Mouse (Mus musculus) fibroblast of lung, adult 2 months (primary cell): ENCODE data around the gene Tmem28.

Source experiments
- DNase-seq: peaks from one replicate; pipeline ENCODE4 v3.0.0-alpha.2; 2011; ENCODE audit warnings: low read depth

Gene Tmem28

GRCm38 (mm10) chrX:99820790-99821395, at the start of gene Tmem28:
Gene Tmem28, plus strand, starts transcription at chrX:99821021.
- DNase-seq = no peak

GRCm38 (mm10) chrX:99780308-99780707, 40.5 kb upstream of the Tmem28 start:
- DNase-seq = no peak

- no peak for DNase-seq
Measured at GRCm38 (mm10) chrX:99808375-99808774, 12.4 kb upstream of the Tmem28 start.

- no peak for DNase-seq
Measured at GRCm38 (mm10) chrX:99819395-99819935, 1.4 kb upstream of the Tmem28 start.

- DNase-seq = no peak
Measured at GRCm38 (mm10) chrX:99819936-99820789, 658 bp upstream of the Tmem28 start.

GRCm38 (mm10) chrX:99842090-99842489, 21.3 kb downstream of the Tmem28 start:
- DNase-seq = no peak

- DNase-seq = peak; percentile 6
Measured at GRCm38 (mm10) chrX:99853261-99853741, 32.5 kb downstream of the Tmem28 start.

- DNase-seq = no peak
Measured at GRCm38 (mm10) chrX:99853834-99854233, 33.0 kb downstream of the Tmem28 start.

GRCm38 (mm10) chrX:99872228-99872627, 51.4 kb downstream of the Tmem28 start:
- DNase-seq = peak; percentile 6

GRCm38 (mm10) chrX:99872632-99873201, 51.9 kb downstream of the Tmem28 start:
- DNase-seq = no peak

- no peak for DNase-seq
Measured at GRCm38 (mm10) chrX:99873259-99873919, 52.6 kb downstream of the Tmem28 start.

- no peak for DNase-seq
Measured at GRCm38 (mm10) chrX:99873920-99874296, 53.1 kb downstream of the Tmem28 start.

GRCm38 (mm10) chrX:99876781-99877180, 56.0 kb downstream of the Tmem28 start:
- DNase-seq = no peak

- no peak for DNase-seq
Measured at GRCm38 (mm10) chrX:99883396-99883795, 62.6 kb downstream of the Tmem28 start.
